Comparison of ENCODE assay signal across 14 mouse cellular contexts in the genomic region with DNA sequence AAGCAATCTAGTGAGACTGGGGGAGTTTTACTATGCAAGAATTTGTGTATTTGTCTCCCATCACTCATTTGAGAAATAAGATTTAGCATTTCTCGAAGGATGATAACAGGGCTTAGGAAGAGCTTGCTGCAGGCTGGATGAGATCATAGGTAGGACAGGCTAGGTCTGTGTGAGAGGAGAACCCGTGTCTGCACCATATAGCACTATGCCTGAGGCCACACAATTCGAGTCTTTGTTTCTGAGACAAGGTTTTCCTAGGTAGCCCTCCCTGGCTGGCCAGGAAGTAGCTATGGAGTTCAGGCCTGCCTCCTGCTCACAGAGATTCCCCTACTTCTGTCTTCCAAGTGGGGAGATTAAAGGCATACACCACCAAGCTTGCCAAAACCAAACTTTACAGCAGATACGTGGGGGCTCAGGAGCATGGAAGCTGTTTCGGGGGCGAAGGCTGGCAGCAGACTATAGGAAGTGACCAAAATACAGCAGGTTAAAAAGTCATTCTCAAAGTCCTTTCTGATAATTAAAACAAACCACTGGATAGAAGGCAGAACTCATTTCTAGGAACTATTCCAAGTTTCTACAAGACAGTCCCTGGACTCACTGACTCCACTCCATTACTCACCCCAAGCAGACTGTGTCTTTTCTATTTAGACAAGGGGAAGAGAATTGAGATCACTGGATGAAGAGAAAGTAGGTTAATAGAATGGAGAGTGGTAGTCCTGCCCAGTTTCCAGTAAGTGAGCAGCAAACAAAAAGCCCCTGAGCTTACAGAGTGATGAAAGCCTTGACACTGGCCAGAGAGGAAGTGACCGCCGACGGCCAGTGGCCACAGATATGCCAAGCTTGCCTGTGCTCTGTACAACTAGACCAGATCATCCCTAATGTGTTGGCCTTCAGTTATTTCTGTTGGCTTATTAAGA.
DNase-seq lines count a peak whose midpoint lies in the region; ATAC-seq and TF ChIP-seq lines count a peak whose summit lies in the region.
"Had no signal": no experiment of that assay in that cellular context is flagged by ENCODE, and none has a peak within 500 bp of the region (broad histone marks: within the 10 kb centered on the region; RNA-seq: fewer than 3 reads in every experiment).

No protein-coding gene starts in this region.

- H3K36me3 ChIP-seq in liver, adult 2 months (ENCODE audit: control insufficient read depth, insufficient read depth, low read length), result no peaks in the 10 kb centered on the region
- H3K36me3 ChIP-seq in liver, embryonic 12.5 days, result no peaks in the 10 kb centered on the region
- no peaks in the 10 kb centered on the region for H3K36me3 ChIP-seq in embryonic facial prominence, embryonic 13.5 days

- WGBS in liver, adult 2 months, result 77% methylated on average over 9 of the region's 9 CpGs
- 64% methylated on average over 9 of the region's 9 CpGs for whole genome bisulfite sequencing in liver, embryonic 12.5 days (ENCODE audit: insufficient replicate concordance)
- WGBS in embryonic facial prominence, embryonic 13.5 days, result 64% methylated on average over 9 of the region's 9 CpGs

- ATAC-seq in liver, embryonic 12.5 days, result no peak
- ATAC-seq in embryonic facial prominence, embryonic 13.5 days (ENCODE audit: insufficient number of reproducible peaks, insufficient read depth, low FRiP score, low TSS enrichment, low read depth), result no peak

- H3K27me3 ChIP-seq in liver, adult 2 months (ENCODE audit: control insufficient read depth, insufficient read depth, low read length), result no peaks in the 10 kb centered on the region
- no peaks in the 10 kb centered on the region for H3K27me3 ChIP-seq in liver, embryonic 12.5 days (replicated peaks)
- H3K27me3 ChIP-seq in embryonic facial prominence, embryonic 13.5 days, result no peaks in the 10 kb centered on the region

- no peak for TF ChIP-seq CTCF in liver, adult 2 months (IDR thresholded peaks at IDR 0.05; ENCODE audit: low read depth, low read length)

- H3K9ac ChIP-seq in liver, adult 2 months (ENCODE audit: low read depth, low read length), result no peak overlapping the region
- no peak overlapping the region for H3K9ac ChIP-seq in liver, embryonic 12.5 days
- H3K9ac ChIP-seq in embryonic facial prominence, embryonic 13.5 days, result no peak overlapping the region

- peak; percentile 8 for DNase-seq in liver, adult 2 months (ENCODE audit: extremely low read depth, low read depth, low spot score)
- DNase-seq in NIH3T3 (ENCODE audit: low read depth), result peak; percentile 31
- peak; percentile 13 for DNase-seq in heart, postnatal 4 days
- no peak for DNase-seq in kidney, postnatal 14 days
- DNase-seq in T-cell, adult 2 months (ENCODE audit: low spot score), result no peak
- DNase-seq in embryo, embryonic 9.5 days (ENCODE audit: extremely low spot score), result no peak
- DNase-seq: adrenal gland, adult 2 months; cerebellum, adult 11-12 months; kidney, adult 2 months; layer of hippocampus, postnatal 36 days; liver; midbrain, embryonic 14.5 days had no signal

- no peaks in the 10 kb centered on the region; the same call in 1 of the 2 replicates for H3K4me1 ChIP-seq in liver, adult 2 months (ENCODE audit: control insufficient read depth, insufficient read depth, low read length)
- H3K4me1 ChIP-seq in liver, embryonic 12.5 days, result no peaks in the 10 kb centered on the region
- H3K4me1 ChIP-seq in embryonic facial prominence, embryonic 13.5 days, result peaks cover 12% of the 10 kb centered on the region

- H3K4me3 ChIP-seq in liver, adult 2 months (ENCODE audit: insufficient read depth, low read depth, low read length), result no peak overlapping the region
- no peak overlapping the region for H3K4me3 ChIP-seq in liver, embryonic 12.5 days
- no peak overlapping the region for H3K4me3 ChIP-seq in embryonic facial prominence, embryonic 13.5 days

- H3K9me3 ChIP-seq in liver, embryonic 12.5 days (replicated peaks), result no peaks in the 10 kb centered on the region
- H3K9me3 ChIP-seq in embryonic facial prominence, embryonic 13.5 days, result no peaks in the 10 kb centered on the region

- no peak overlapping the region for H3K4me2 ChIP-seq in liver, embryonic 12.5 days
- no peak overlapping the region for H3K4me2 ChIP-seq in embryonic facial prominence, embryonic 13.5 days

- no peaks in the 10 kb centered on the region for H3K79me2 ChIP-seq in liver, adult 2 months (ENCODE audit: control insufficient read depth, insufficient read depth, low read length)

- H3K27ac ChIP-seq in liver, adult 2 months (replicated peaks; ENCODE audit: insufficient read depth, low read depth, low read length), result no peak overlapping the region
- no peak overlapping the region for H3K27ac ChIP-seq in liver, embryonic 12.5 days
- peak overlapping the region; percentile 39; the same call in 1 of the 2 replicates for H3K27ac ChIP-seq in embryonic facial prominence, embryonic 13.5 days

- TF ChIP-seq POLR2A in liver, adult 2 months (IDR thresholded peaks at IDR 0.05; ENCODE audit: extremely low read depth, insufficient read depth, low read length), result no peak

Comparison
In these comparisons a context has a peak if more than half of its experiments do, and no peak if none do; other contexts are left out.
1. DNase-seq: peak in liver, adult 2 months (single experiment), NIH3T3 (single experiment) and heart, postnatal 4 days (single experiment); none in kidney, postnatal 14 days (single experiment), T-cell, adult 2 months (single experiment) and embryo, embryonic 9.5 days (single experiment).